Mouse (Mus musculus): Measurements from ENCODE around the gene Kcnv2. TPM values are rescaled to one million over a fixed set of nuclear protein-coding genes. Genes with fewer than 3 reads are reported as not detected.

The Kcnv2 gene
- polyA plus RNA-seq, 1 experiment from 2014 or later = 0.04 TPM

DNA sequence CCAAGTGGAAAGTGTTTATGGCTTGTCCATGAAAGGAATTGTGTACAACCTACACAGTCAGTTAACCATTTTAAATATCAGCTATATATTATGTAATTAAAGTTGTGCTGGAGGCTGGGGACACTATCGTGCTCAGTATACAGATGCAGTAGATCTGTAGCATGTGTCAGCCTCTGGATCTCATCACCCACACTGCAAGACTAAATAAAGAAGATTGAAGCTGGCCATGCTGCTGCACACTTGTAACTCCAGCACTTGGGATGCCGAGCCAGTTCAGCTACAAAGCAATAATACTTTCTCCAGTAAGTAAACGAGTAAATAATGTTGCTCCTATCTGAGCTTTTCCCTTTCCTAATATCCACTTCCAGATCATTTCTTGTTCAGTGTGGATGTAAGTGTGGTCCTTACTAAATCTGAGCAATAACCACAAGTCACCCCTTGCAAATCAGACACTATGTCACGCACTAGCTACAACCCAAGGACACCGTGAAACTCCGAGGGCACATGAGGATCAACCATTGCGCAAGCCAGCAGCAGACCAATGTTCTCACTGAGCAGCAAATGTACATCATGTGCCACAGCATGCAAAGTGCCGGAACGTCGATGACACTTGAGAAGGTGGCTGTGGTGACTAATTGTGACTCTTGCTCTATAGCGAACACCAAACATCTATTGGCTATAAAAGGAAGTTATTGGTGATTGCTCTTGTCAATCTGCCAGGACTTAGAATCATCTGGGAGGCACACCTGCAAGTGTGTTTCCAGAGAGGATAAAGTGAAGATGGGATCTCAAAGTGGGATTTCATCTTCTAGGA, 9.9 kb upstream of the Kcnv2 start:
- no peak for TF ChIP-seq CTCF (IDR thresholded peaks at IDR 0.05; ENCODE audit: low read depth)
- no peak for ATAC-seq (replicated peaks; ENCODE audit: low FRiP score, low read depth)

GRCm38 (mm10) chr19:27313080-27313413, 9.3 kb upstream of the Kcnv2 start:
- no peak for TF ChIP-seq CTCF (IDR thresholded peaks at IDR 0.05; ENCODE audit: low read depth)

More for the DNA sequence above, 9.9 kb upstream of the Kcnv2 start:
- no peaks in the 10 kb centered on the region for H3K9me3 ChIP-seq (replicated peaks; ENCODE audit: low read length)
- H3K4me3 ChIP-seq (replicated peaks; ENCODE audit: low read depth, low read length) = no peak overlapping the region
- DNase-seq (ENCODE audit: low spot score) = no peak
- H3K27me3 ChIP-seq (ENCODE audit: insufficient read depth, low read length) = no peaks in the 10 kb centered on the region
- H3K4me1 ChIP-seq (replicated peaks; ENCODE audit: insufficient read depth, low read length) = no peaks in the 10 kb centered on the region
- H3K4me2 ChIP-seq (ENCODE audit: low read length) = no peak overlapping the region
- H3K9ac ChIP-seq (ENCODE audit: low read depth, low read length) = no peak overlapping the region
- H3K27ac ChIP-seq = no peak overlapping the region
- H3K36me3 ChIP-seq (ENCODE audit: insufficient read depth, low read length) = no peaks in the 10 kb centered on the region
- 77% methylated on average over 11 of the region's 11 CpGs for WGBS

DNA sequence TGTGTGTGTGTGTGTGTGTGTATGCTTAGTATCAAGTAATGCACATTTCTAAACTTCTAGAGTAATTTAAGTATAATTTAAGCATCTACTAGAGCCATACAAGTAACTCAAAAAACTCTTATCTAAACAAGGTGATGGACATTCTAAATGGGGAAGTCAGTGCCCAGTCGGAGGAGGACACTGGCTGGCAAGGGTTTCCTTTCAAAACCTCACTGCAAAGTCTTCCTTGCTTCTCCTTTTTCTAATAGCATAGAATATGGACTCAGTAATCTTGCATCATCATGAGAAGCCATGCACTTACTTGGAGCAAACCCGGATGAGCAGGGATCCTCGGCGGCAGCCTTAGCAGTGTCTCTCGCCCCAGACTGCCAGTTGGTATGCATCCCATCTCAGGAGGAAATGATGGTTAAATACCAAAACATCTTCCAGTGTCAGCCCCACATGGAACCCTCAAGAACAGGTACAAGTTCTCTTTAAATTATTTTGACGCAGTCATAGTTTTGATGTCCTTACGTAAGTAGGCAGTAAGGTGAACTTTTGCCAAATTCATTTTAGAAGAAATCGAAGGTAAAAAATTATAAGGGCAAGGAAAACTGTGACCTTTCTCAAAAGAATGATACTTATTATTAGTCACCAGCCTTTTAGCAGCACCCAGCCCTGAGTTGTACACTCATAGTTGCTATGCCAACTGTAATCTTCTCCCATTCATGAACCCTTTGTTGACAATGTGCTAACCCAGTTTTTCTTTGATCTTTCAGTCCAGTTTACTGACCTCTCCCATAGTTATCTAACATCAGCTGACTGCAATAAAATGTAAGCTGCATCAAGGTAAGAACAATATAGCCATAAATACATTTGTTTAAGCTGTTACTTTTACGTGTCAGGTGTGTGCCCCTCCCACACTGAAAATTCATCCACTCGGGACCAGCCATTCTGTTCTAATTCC, 5.8 kb upstream of the Kcnv2 start:
- no peak overlapping the region for H3K4me2 ChIP-seq (ENCODE audit: low read length)
- no peak overlapping the region for H3K9ac ChIP-seq (ENCODE audit: low read depth, low read length)
- WGBS = 78% methylated on average over 10 of the region's 10 CpGs
- DNase-seq (ENCODE audit: low spot score) (no peak), ATAC-seq (replicated peaks; ENCODE audit: low FRiP score, low read depth) (no peak)
- no peak overlapping the region for H3K27ac ChIP-seq
- no peaks in the 10 kb centered on the region for H3K27me3 ChIP-seq (ENCODE audit: insufficient read depth, low read length)
- H3K36me3 ChIP-seq (ENCODE audit: insufficient read depth, low read length) = no peaks in the 10 kb centered on the region
- TF ChIP-seq CTCF (IDR thresholded peaks at IDR 0.05; ENCODE audit: low read depth) = no peak
- no peaks in the 10 kb centered on the region for H3K9me3 ChIP-seq (replicated peaks; ENCODE audit: low read length)
- H3K4me1 ChIP-seq (replicated peaks; ENCODE audit: insufficient read depth, low read length) = no peaks in the 10 kb centered on the region
- no peak overlapping the region for H3K4me3 ChIP-seq (replicated peaks; ENCODE audit: low read depth, low read length)

More at GRCm38 (mm10) chr19:27313080-27313413, 9.3 kb upstream of the Kcnv2 start:
- H3K4me1 ChIP-seq (replicated peaks; ENCODE audit: insufficient read depth, low read length) = no peaks in the 10 kb centered on the region
- DNase-seq (ENCODE audit: low spot score) (no peak), ATAC-seq (replicated peaks; ENCODE audit: low FRiP score, low read depth) (no peak)
- WGBS = 70% methylated on average over 3 of the region's 3 CpGs
- H3K27me3 ChIP-seq (ENCODE audit: insufficient read depth, low read length) = no peaks in the 10 kb centered on the region
- H3K9ac ChIP-seq (ENCODE audit: low read depth, low read length) = no peak overlapping the region
- H3K4me2 ChIP-seq (ENCODE audit: low read length) = no peak overlapping the region
- H3K27ac ChIP-seq = no peak overlapping the region
- no peak overlapping the region for H3K4me3 ChIP-seq (replicated peaks; ENCODE audit: low read depth, low read length)
- no peaks in the 10 kb centered on the region for H3K9me3 ChIP-seq (replicated peaks; ENCODE audit: low read length)
- H3K36me3 ChIP-seq (ENCODE audit: insufficient read depth, low read length) = no peaks in the 10 kb centered on the region

DNA sequence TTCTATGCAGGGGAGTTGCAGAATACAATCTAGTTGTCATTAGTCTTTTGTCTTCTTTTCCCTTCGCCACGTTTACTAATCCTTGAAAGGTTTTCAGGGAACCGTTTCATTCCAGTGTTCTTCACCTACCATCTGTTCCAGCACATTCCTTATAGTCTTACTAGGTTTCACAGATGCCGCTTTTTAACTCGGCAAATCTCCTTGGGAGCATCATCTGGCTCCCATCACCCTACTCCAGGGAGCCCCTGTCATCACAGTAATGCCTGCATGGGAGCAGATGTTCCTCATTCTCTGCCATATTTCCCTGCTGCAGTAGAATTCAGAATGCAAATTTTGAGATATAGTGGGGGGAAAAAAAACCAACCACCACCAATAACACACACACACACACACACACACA, 5.1 kb upstream of the Kcnv2 start:
- H3K36me3 ChIP-seq (ENCODE audit: insufficient read depth, low read length) = no peaks in the 10 kb centered on the region
- TF ChIP-seq CTCF (IDR thresholded peaks at IDR 0.05; ENCODE audit: low read depth) = no peak
- no peaks in the 10 kb centered on the region for H3K27me3 ChIP-seq (ENCODE audit: insufficient read depth, low read length)
- H3K4me2 ChIP-seq (ENCODE audit: low read length) = no peak overlapping the region
- no peak overlapping the region for H3K27ac ChIP-seq
- 44% methylated on average over 5 of the region's 5 CpGs for WGBS
- H3K9me3 ChIP-seq (replicated peaks; ENCODE audit: low read length) = no peaks in the 10 kb centered on the region
- ATAC-seq (replicated peaks; ENCODE audit: low FRiP score, low read depth) (no peak), DNase-seq (ENCODE audit: low spot score) (no peak)
- H3K4me1 ChIP-seq (replicated peaks; ENCODE audit: insufficient read depth, low read length) = no peaks in the 10 kb centered on the region
- H3K9ac ChIP-seq (ENCODE audit: low read depth, low read length) = no peak overlapping the region
- H3K4me3 ChIP-seq (replicated peaks; ENCODE audit: low read depth, low read length) = no peak overlapping the region

GRCm38 (mm10) chr19:27322911-27323627, 681 bp downstream of the Kcnv2 start:
- Histone ChIP-seq H3K36me3 (ENCODE audit: insufficient read depth, low read length) (no peaks in the 10 kb centered on the region), H3K9ac (ENCODE audit: low read depth, low read length) (no peak overlapping the region), H3K4me1 (replicated peaks; ENCODE audit: insufficient read depth, low read length) (no peaks in the 10 kb centered on the region), H3K4me3 (replicated peaks; ENCODE audit: low read depth, low read length) (no peak overlapping the region), H3K4me2 (ENCODE audit: low read length) (no peak overlapping the region), H3K9me3 (replicated peaks; ENCODE audit: low read length) (no peaks in the 10 kb centered on the region), H3K27ac (no peak overlapping the region), H3K27me3 (ENCODE audit: insufficient read depth, low read length) (no peaks in the 10 kb centered on the region)
- ATAC-seq (replicated peaks; ENCODE audit: low FRiP score, low read depth) = no peak
- no peak for TF ChIP-seq CTCF (IDR thresholded peaks at IDR 0.05; ENCODE audit: low read depth)
- WGBS = 95% methylated on average over 42 of the region's 42 CpGs
- DNase-seq (ENCODE audit: low spot score) = no peak

DNA sequence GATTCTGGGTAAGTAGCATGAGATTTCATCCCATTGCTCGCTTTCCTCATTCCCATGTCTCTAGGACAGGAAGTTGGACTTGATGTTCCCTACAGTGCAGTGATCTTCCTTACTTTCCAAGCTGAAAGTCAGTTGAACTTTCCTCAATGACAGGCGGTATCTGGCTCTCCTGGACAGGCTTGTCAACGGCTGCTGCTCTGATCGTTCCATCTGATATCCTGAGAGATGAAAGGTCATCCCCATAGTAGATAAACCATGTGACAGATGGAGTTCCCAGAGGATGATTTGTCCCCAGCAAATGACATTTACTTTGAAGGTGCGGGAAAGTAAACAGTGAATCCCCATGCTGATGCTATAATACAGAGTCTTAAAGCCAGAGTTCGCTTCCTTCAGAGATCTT, 3.2 kb downstream of the Kcnv2 start:
- no peak for DNase-seq (ENCODE audit: low spot score)
- TF ChIP-seq CTCF (IDR thresholded peaks at IDR 0.05; ENCODE audit: low read depth) = no peak
- no peak overlapping the region for H3K9ac ChIP-seq (ENCODE audit: low read depth, low read length)

More for the DNA sequence above, 3.2 kb downstream of the Kcnv2 start:
- Histone ChIP-seq H3K4me3 (replicated peaks; ENCODE audit: low read depth, low read length) (no peak overlapping the region), H3K9me3 (replicated peaks; ENCODE audit: low read length) (no peaks in the 10 kb centered on the region), H3K4me1 (replicated peaks; ENCODE audit: insufficient read depth, low read length) (no peaks in the 10 kb centered on the region), H3K36me3 (ENCODE audit: insufficient read depth, low read length) (no peaks in the 10 kb centered on the region), H3K27ac (no peak overlapping the region), H3K4me2 (ENCODE audit: low read length) (no peak overlapping the region), H3K27me3 (ENCODE audit: insufficient read depth, low read length) (no peaks in the 10 kb centered on the region)
- ATAC-seq (replicated peaks; ENCODE audit: low FRiP score, low read depth) = no peak
- WGBS = 59% methylated on average over 6 of the region's 6 CpGs
